Mouse (Mus musculus) ES-Bruce4 (cell line): ENCODE data around the gene Rptor. TPM values are rescaled to one million over a fixed set of nuclear protein-coding genes. Genes with fewer than 3 reads are reported as not detected.

ENCODE experiments used
- H3K27ac ChIP-seq: 2 replicates; pipeline ENCODE4 v1.5.1; 2012; ENCODE audit warnings: low read length, inconsistent platforms; ENCODE audit not compliant: insufficient read depth
- H3K27me3 ChIP-seq: 2 replicates; pipeline ENCODE4 v1.6.1; 2012; ENCODE audit warnings: mild to moderate bottlenecking, low read length, inconsistent platforms; ENCODE audit not compliant: control insufficient read depth, poor library complexity, insufficient read depth, severe bottlenecking
- H3K36me3 ChIP-seq: 2 replicates; pipeline ENCODE4 v1.6.1; 2012; ENCODE audit warnings: inconsistent platforms, mild to moderate bottlenecking, low read length, moderate library complexity; ENCODE audit not compliant: control insufficient read depth, poor library complexity, insufficient read depth, severe bottlenecking
- H3K4me1 ChIP-seq: one replicate; pipeline ENCODE4 v1.8.1; 2011; ENCODE audit warnings: low read length; ENCODE audit not compliant: control insufficient read depth, insufficient read depth
- H3K4me3 ChIP-seq: 2 replicates; pipeline ENCODE4 v1.5.1; 2011; ENCODE audit warnings: low read depth, mild to moderate bottlenecking, low read length
- H3K9ac ChIP-seq: 2 replicates; pipeline ENCODE4 v1.6.1; 2012; ENCODE audit warnings: low read depth, mild to moderate bottlenecking, inconsistent platforms; ENCODE audit not compliant: poor library complexity, severe bottlenecking
- H3K9me3 ChIP-seq: replicated peaks from 2 replicates; pipeline ENCODE4 v1.6.1; 2012; ENCODE audit warnings: mild to moderate bottlenecking, low read length, inconsistent platforms; ENCODE audit not compliant: control insufficient read depth, poor library complexity, insufficient read depth, severe bottlenecking
- CTCF ChIP-seq: IDR thresholded peaks from one replicate; pipeline ENCODE4 v1.8.1; 2011; ENCODE audit warnings: low read depth, low read length
- EP300 ChIP-seq: IDR thresholded peaks from 2 replicates; pipeline ENCODE4 v1.6.1; 2011; ENCODE audit warnings: low read depth, low read length; ENCODE audit not compliant: insufficient read depth
- POLR2A ChIP-seq: IDR thresholded peaks from one replicate; pipeline ENCODE4 v1.8.1; 2011; ENCODE audit warnings: low read length; ENCODE audit not compliant: insufficient read depth
- polyA plus RNA-seq: library from polyadenylated mRNA; stranded (reverse); fragments of >200 nt; gene quantifications from 2 replicates; pipeline ENCODE4 v1.2.4, GENCODE M21; 2011; ENCODE audit warnings: low read depth; ENCODE audit not compliant: missing spikeins, insufficient read depth, insufficient read length

The Rptor gene
- polyA plus RNA-seq, 1 experiment: 41.5 TPM

DNA sequence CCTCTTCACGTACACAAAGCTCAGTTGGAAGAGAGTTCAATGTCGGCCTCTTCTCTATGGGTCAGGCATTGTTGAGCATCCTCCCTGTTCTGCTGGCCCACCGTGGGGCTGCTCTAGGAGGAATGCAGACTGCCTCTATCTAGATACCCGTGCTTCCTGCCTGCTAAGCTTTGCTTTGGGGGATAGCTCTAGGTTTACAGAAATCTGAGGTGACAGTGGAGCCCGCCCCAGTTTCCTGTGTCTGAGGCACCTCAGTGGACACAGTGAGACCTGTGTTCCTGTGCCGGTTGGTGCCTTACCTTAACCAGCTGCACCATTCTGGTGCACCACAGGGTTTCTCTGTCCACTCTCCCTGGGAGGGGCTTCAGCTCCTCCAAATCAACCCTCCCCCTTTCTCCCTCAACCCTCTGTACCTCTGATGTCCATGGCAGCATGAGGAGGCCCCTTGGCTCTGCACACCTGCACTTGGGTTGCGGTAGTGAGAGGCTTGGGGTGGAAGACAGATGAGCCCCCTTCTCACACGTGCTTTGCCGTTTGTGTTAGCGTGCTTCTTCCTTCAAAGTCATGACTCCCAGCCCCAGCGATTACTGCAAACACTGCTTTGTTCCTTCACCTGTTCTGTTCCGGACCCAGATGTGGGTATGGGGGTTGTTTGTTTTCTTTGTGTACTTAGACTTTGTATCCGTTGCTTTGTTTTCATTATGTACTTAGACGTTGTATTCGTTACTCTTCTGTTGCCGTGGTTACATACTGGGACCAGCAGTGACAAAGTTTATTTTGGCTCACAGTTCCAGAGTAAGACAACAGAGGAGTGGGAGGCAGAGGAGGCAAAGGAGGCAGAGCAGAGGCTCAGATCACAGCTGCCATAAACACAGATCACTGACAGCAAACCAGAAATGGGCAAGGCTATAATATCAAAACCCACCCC lies 231.4 kb downstream of the Rptor start:
- Histone ChIP-seq H3K27ac (no peak overlapping the region), H3K9ac (no peak overlapping the region), H3K9me3 (no peaks in the 10 kb centered on the region), H3K4me1 (peaks cover 3% of the 10 kb centered on the region), H3K27me3 (no peaks in the 10 kb centered on the region), H3K36me3 (peaks cover 5% of the 10 kb centered on the region; the same call in 1 of the 2 replicates), H3K4me3 (no peak overlapping the region)
- TF ChIP-seq EP300 (no peak), POLR2A (no peak), CTCF (no peak)

DNA sequence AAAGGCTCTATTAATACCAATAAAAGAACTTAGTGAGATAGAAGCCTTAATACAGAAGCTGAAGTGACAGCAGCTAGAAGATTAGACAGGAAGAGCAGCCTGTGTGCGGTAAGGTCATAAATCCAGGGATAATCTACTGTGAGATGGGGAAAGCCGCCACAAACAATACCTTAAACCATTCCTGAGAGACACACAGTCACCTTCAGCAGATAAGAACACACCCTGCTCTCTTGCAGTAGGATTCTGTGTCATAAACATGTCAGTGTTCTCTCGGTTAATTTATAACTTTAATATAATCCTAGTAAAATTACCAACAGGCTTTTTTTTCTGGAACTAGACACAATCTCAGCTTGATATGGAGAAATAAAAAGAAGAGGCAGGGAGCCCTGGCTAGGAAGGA lies 233.6 kb downstream of the Rptor start:
- Histone ChIP-seq H3K9ac (no peak overlapping the region), H3K36me3 (peaks cover 2% of the 10 kb centered on the region; the same call in 1 of the 2 replicates), H3K27ac (peak overlapping the region; percentile 53; the same call in 1 of the 2 replicates), H3K4me1 (peaks cover 3% of the 10 kb centered on the region), H3K4me3 (no peak overlapping the region), H3K27me3 (no peaks in the 10 kb centered on the region), H3K9me3 (no peaks in the 10 kb centered on the region)
- TF ChIP-seq POLR2A (no peak), CTCF (no peak), EP300 (no peak)

DNA sequence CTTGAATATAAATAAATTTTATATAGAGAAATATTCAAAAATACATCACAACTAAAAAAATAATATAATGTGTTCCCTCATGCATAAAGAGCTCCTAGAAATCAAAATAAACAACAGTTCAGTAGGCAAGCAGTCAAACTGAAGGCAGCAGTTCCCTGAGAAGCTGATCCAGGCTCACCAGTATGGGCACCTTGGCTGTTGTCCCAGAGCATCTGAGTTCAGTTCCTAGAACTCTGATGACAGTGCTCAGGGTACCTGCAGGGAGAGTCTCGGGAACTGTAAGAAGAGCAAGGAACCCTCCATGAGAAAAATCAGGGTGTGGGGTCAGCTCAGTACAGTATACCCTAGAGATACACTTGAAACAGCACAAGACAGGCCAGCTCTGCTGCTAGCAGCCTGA lies 235.1 kb downstream of the Rptor start:
- peaks cover 3% of the 10 kb centered on the region for H3K4me1 ChIP-seq
- H3K27me3 ChIP-seq: no peaks in the 10 kb centered on the region
- H3K9me3 ChIP-seq: no peaks in the 10 kb centered on the region
- H3K36me3 ChIP-seq: peaks cover 2% of the 10 kb centered on the region; the same call in 1 of the 2 replicates
- no peak overlapping the region for H3K27ac ChIP-seq
- H3K4me3 ChIP-seq: no peak overlapping the region
- TF ChIP-seq EP300 (no peak), CTCF (no peak), POLR2A (no peak)
- no peak overlapping the region for H3K9ac ChIP-seq

DNA sequence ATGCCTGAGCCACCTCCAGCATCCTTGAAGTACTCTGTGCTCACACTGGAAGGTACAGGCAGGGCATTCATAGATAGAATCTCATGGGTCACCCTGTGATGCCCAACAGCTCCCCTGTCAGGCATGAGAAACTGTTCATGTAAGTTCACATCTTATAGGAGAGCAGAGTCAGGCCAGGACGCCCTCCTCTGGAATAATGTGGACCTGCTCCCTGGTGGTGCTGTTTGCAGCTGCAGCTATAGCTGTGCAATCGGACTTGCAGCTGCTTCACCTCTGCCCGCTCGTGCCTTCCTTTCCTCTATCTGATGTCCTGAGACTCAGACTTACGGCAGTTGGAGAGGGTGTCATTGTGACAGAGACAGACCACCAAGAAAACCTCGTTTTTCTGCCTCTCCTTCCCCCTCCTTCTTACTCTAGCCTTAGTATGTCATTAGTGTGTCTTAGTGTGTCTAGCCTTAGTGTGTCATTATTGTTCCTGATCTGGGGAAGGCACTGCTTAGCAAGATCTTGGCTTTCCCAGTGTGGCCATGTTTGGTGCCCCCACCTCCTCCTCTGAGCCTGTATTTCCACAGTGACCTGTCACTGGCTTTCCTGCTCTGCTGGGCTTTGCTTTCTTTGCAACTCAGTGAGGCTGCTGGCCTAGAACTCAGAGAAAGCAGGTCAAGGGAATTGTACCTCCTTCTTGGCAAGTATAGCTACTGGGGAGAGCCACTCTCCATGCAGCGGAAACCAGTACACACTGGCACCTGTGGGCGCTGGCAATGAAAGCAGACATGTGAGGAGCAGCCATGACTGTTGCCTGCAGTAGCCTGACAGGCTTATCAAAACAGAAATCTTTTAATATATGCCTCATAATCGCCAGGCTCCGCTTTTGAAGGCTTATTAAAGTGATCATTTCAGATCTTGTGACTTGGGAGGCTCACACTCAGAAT lies 237.0 kb downstream of the Rptor start:
- Histone ChIP-seq H3K9ac (no peak overlapping the region), H3K4me3 (no peak overlapping the region), H3K9me3 (no peaks in the 10 kb centered on the region), H3K27ac (no peak overlapping the region), H3K27me3 (no peaks in the 10 kb centered on the region), H3K4me1 (peaks cover 3% of the 10 kb centered on the region), H3K36me3 (peaks cover 2% of the 10 kb centered on the region; the same call in 1 of the 2 replicates)
- TF ChIP-seq POLR2A (no peak), EP300 (no peak), CTCF (no peak)

DNA sequence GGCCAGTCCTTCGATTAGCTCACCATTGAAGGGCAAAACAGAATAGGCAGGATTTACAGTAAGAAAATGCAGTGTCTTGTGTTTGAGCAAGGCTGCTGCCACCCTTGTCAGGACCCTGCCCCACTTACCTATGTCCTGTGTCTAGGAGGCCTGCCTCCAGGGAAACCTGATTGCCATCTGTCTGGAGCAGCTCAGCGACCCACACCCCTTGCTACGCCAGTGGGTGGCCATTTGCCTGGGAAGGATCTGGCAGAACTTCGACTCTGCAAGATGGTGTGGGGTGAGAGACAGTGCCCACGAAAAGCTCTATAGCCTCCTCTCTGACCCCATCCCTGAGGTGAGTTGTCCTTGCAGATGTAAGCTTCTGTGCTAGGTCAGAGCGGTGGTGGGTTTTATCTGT lies 243.9 kb downstream of the Rptor start:
- no peaks in the 10 kb centered on the region for H3K27me3 ChIP-seq
- no peak overlapping the region for H3K27ac ChIP-seq
- H3K4me3 ChIP-seq: no peak overlapping the region
- TF ChIP-seq EP300: no peak
- TF ChIP-seq CTCF: no peak
- no peak for TF ChIP-seq POLR2A
- H3K9me3 ChIP-seq: no peaks in the 10 kb centered on the region
- peaks cover under 1% of the 10 kb centered on the region; the same call in 1 of the 2 replicates for H3K36me3 ChIP-seq
- peaks cover 1% of the 10 kb centered on the region for H3K4me1 ChIP-seq
- H3K9ac ChIP-seq: no peak overlapping the region
